Mouse (Mus musculus): ENCODE results near the gene Cdh12.
"Not testable (repeated sequence)": the region's sequence is repeated elsewhere in the genome, so short reads cannot be mapped to it uniquely, and the experiment has no call there.

The Cdh12 gene

DNA sequence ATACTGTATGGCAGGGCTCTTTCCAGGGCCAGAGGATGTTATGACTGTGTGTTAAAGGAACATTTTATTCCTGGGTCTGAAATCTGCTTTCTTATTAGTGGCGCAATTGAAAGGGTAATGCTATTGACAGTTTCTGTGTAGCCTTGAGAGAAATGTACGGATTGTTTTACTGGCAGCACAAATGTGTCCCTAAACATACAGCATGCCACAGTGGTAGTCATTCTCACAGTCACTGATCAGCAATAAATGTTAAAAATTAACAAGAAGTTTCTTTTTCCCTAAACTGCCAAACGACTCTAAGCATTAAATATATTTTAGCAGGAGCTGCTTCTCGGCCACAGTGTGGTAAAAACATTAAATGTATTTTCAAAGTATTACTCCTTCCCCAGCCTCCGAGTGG is 926.4 kb downstream of the Cdh12 start:
- no peak for DNase-seq (ENCODE audit: low spot score in 2 of 2)

- DNase-seq (ENCODE audit: low spot score in 2 of 2), result no peak
Measured at GRCm38 (mm10) chr15:21375871-21376270, 926.8 kb downstream of the Cdh12 start.

DNA sequence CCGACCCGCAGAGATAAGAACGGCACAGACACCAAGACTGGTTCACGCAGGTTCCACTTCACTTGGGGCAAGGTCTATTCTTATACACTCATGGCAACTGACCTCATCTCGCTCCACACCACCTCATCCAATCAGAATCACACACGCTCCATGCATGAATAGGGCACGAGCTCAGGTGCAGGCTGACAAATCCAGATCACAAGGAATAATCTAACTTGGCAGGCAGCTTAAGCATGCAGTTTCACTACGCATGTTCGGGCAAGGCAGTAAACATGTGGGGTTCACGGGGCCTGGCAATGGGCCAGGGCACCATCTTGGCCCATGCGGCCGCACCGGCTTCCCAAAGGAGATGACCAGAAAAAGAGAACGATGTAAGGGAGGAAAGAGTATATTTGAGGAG is 942.4 kb downstream of the Cdh12 start:
- DNase-seq (ENCODE audit: low spot score in 2 of 2), result not testable (repeated sequence)

DNA sequence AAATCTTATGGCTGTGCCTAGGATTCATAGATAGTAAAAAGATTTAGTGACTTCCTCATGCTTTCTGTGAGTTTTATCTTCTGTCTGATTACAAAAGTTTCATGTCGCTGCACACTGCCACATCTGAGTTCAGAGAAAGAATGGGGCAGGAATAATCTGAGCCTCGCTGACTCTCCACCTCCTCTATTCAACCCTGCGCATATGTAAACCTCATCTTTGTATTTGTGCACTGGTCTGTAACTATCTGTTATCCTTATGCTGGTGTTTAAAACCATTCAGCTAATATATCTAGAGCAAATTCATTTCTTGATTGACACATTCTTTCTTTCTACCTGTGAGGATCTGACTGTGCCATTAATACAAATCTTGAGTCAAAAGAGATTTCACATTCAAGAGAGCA is 944.0 kb downstream of the Cdh12 start:
- no peak for DNase-seq (ENCODE audit: low spot score in 2 of 2)

- no peak for DNase-seq (ENCODE audit: low spot score in 2 of 2)
Measured at GRCm38 (mm10) chr15:21405196-21405595, 956.1 kb downstream of the Cdh12 start.

DNA sequence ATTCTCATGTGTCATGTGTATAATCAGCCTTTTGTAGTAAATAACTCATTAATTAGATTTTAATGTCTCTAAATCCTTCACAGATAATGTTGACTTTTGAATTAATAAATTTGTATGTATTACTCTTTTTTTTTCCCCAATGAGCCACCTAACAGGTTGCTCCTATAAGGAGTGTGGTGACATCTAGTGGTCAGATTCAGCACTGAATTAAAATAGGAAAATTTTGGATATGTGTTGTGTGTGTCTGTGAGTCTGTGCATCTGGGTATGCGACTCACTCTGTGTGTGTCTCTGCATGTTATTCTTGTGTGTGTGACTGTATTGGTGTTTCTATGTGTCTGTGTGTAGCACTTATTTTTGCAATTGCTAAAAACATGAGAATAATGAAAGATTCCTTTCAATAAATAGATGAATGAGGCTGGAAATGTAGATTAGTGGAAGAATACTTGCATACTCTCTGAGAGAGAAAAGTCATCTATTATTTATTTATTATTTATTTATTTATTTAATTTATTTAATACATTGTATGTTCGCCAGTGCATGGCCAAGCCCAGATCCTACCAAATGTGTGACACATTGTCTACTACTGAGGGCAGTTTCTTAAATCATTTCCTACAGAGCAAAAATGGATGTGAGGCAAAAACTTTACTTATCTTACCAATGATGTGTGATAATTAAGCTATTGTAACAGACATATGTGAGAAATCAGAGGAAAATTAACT is 958.4 kb downstream of the Cdh12 start:
- DNase-seq (ENCODE audit: low spot score in 2 of 2), result no peak

GRCm38 (mm10) chr15:21437347-21437746 is 988.3 kb downstream of the Cdh12 start:
- no peak for DNase-seq (ENCODE audit: low spot score in 2 of 2)

- no peak for DNase-seq (ENCODE audit: low spot score in 2 of 2)
Measured at GRCm38 (mm10) chr15:21437924-21438323, 988.9 kb downstream of the Cdh12 start.

- no peak for DNase-seq (ENCODE audit: low spot score in 2 of 2)
Measured at GRCm38 (mm10) chr15:21458098-21458497, 1009.0 kb downstream of the Cdh12 start.

- no peak for DNase-seq (ENCODE audit: low spot score in 2 of 2)
Measured at GRCm38 (mm10) chr15:21519355-21519869, 1070.3 kb downstream of the Cdh12 start.

- no peak for DNase-seq (ENCODE audit: low spot score in 2 of 2)
Measured at GRCm38 (mm10) chr15:21530804-21531203, 1081.7 kb downstream of the Cdh12 start.

DNA sequence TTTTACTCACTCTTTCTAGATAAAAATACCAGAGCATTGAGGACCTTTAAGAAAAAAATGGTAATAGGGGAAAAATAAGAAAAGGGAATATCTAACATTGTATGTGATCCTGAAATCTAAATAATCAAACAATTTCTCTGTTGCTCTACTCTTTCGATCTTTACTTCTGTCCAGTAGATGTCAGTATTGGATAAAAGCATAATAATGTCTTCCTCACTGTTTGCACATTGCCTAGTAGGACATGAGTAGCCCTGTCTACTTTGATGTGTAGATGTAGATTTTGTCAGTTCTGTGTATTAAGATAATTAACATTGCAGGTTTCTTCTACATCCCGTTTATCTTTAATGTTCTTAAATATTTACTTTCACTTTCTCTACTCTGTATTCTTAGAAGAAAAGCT is 1087.8 kb downstream of the Cdh12 start:
- DNase-seq (ENCODE audit: low spot score in 2 of 2), result no peak

DNA sequence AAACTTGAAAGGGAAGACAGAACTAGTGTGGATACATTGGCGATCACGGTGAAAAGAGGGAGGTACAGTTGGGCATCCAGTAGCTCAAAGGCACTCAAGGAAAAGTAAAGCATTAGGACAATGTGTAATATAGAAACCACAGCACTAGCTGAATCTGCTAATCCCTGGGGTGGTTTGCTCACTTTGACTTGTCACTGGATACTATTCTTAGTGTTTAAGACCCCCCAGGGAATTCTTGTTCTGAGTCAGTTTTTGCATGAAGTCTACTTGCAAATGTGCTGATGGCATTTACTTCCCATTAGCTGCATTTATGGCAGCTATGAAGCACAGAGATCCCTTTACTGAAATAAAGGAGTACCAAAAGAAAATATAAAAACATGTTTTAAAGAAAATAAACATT is 1095.7 kb downstream of the Cdh12 start:
- no peak for DNase-seq (ENCODE audit: low spot score in 2 of 2)

GRCm38 (mm10) chr15:21555981-21556380 is 1106.9 kb downstream of the Cdh12 start:
- no peak for DNase-seq (ENCODE audit: low spot score in 2 of 2)

DNA sequence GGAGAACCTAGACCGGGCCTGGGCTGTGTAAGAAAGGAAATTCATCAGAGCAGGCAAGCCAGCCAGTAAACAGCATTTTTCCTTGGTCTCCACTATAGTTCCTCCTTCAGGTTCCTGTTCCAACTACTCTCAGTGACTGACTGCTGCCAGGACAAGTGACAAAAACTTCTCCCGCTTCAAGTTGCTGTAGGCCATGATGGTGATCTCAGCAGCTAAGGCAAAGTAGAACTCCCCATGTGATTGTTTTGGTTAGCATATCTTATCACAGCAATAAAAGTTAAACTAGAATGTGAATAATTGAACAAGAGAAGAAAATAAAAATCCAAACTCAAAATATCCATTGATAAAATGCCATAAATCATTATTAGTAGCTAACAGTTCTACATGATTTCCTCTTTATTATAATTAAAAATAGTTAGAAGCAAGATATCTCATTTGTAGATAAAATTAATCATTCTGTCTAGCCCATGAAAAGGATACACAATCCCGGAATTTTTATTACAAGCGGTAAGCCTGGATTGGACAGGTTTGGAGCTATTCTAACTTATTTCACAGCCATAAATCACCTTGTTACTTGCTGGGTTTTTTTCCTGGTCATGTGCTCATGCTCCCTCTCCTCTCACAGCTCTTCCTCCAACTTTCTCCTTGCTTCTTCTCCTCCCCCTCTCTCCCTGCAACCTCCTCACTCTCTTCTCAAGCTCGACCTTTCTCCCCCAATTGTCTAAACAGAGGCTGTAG is 1117.4 kb downstream of the Cdh12 start:
- DNase-seq (ENCODE audit: low spot score in 2 of 2), result no peak

GRCm38 (mm10) chr15:21604510-21604909 is 1155.4 kb downstream of the Cdh12 start:
- no peak for DNase-seq (ENCODE audit: low spot score in 2 of 2)
